Mouse (Mus musculus) embryonic facial prominence, embryonic 12.5 days (tissue): ENCODE measurements at regions not wholly inside any gene's neighbourhood (a gene's known extent, or its start where the extent isn't known, plus 50 kb on each side); places are given as distances from the start of the nearest gene placed in this dataset.

Experiments
- ATAC-seq: fragments of 200-750 bp; cut with Nextera tagmentation; 2 replicates; pipeline ENCODE4 v1.8.0; 2017; ENCODE audit not compliant: insufficient number of reproducible peaks, insufficient read depth, low FRiP score, low TSS enrichment
- H3K27ac ChIP-seq: fragments of 300-500 bp; sonication (generic); 2 replicates; pipeline ENCODE4 v1.5.1; 2016; ENCODE audit warnings: mild to moderate bottlenecking
- H3K27me3 ChIP-seq: fragments of 300-500 bp; sonication (generic); 2 replicates; pipeline ENCODE4 v1.6.1; 2016; ENCODE audit warnings: mild to moderate bottlenecking, moderate library complexity
- H3K36me3 ChIP-seq: fragments of 300-500 bp; sonication (generic); 2 replicates; pipeline ENCODE4 v1.6.1; 2016; ENCODE audit warnings: mild to moderate bottlenecking
- H3K4me1 ChIP-seq: fragments of 300-500 bp; sonication (generic); 2 replicates; pipeline ENCODE4 v1.6.1; 2016
- H3K4me2 ChIP-seq: fragments of 300-500 bp; sonication (generic); replicated peaks from 2 replicates; pipeline ENCODE4 v1.6.1; 2016; ENCODE audit warnings: mild to moderate bottlenecking, moderate library complexity
- H3K4me3 ChIP-seq: fragments of 300-500 bp; sonication (generic); 2 replicates; pipeline ENCODE4 v1.5.1; 2016; ENCODE audit warnings: mild to moderate bottlenecking
- H3K9ac ChIP-seq: fragments of 300-500 bp; sonication (generic); 2 replicates; pipeline ENCODE4 v1.6.1; 2016; ENCODE audit warnings: mild to moderate bottlenecking, moderate library complexity
- H3K9me3 ChIP-seq: fragments of 300-500 bp; sonication (generic); 2 replicates; pipeline ENCODE4 v1.6.1; 2016; ENCODE audit warnings: mild to moderate bottlenecking, moderate library complexity
- WGBS: fragments of 180-500 bp; shearing (Covaris S2); methylation state at CpG from one replicate; pipeline ENCODE4 v1.1.7; 2016; 5-methylcytosine and 5-hydroxymethylcytosine counted together

- Histone ChIP-seq H3K36me3 (no peaks in the 10 kb centered on the region), H3K27me3 (no peaks in the 10 kb centered on the region), H3K9me3 (no peaks in the 10 kb centered on the region), H3K4me2 (no peak overlapping the region), H3K4me1 (no peaks in the 10 kb centered on the region), H3K4me3 (no peak overlapping the region), H3K27ac (no peak overlapping the region), H3K9ac (no peak overlapping the region)
- ATAC-seq: no peak
- WGBS: 45% methylated on average over 2 of the region's 2 CpGs
These were observed 62.5 kb downstream of the Rad51ap2 start for GRCm38 (mm10) chr12:11518379-11518778.

DNA sequence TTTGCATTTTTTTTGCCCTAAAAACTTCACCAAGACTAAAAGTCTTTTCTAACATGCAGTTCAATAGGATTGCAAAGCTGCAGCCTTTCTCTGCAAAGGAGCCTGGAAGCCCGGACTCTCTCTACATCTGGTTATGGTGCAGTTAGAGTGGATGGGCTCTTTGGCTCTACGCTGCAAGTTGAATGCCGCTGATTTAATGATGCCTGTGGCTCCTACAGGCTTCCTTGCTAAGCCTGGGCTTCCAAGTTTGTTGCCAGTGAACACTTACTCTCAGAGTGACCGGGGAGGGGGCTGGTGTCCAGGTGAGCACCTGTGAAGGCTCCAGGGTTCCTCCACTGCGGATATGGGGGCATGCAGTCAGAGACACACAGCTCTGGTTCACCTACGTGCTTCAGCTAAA is 107.0 kb downstream of the Rad51ap2 start:
- Histone ChIP-seq H3K4me1 (no peaks in the 10 kb centered on the region), H3K27me3 (no peaks in the 10 kb centered on the region), H3K27ac (no peak overlapping the region), H3K9me3 (no peaks in the 10 kb centered on the region), H3K36me3 (no peaks in the 10 kb centered on the region), H3K9ac (no peak overlapping the region), H3K4me3 (no peak overlapping the region), H3K4me2 (no peak overlapping the region)
- WGBS: 82% methylated on average over 6 of the region's 6 CpGs
- no peak for ATAC-seq

DNA sequence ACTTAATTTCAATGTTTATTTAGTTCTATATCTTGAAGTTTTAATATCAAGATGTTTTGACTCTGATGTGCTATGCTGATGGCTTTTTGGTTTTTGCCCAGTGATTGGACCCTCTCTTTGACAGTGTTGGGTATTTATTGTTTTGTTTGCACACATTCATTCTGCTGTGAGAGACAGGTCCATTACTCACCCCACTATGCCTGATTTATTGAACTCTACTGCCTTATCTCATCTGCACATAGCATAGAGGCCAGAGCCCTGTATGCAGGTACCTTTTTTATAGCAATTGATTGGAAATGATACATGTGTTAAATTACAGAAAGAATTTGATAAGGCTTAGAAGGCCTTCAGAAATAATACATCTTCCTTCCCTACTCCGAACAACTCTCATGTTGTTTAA is 114.3 kb downstream of the Rad51ap2 start:
- H3K27me3 ChIP-seq: no peaks in the 10 kb centered on the region
- ATAC-seq: no peak
- no peak overlapping the region for H3K9ac ChIP-seq
- no peak overlapping the region for H3K27ac ChIP-seq
- H3K4me1 ChIP-seq: no peaks in the 10 kb centered on the region
- no peaks in the 10 kb centered on the region for H3K9me3 ChIP-seq
- 93% methylated on average over 1 of the region's 1 CpGs for WGBS
- no peaks in the 10 kb centered on the region for H3K36me3 ChIP-seq
- H3K4me3 ChIP-seq: no peak overlapping the region
- no peak overlapping the region for H3K4me2 ChIP-seq

GRCm38 (mm10) chr12:11603946-11604345 is 148.1 kb downstream of the Rad51ap2 start:
- H3K9me3 ChIP-seq: no peaks in the 10 kb centered on the region
- no peaks in the 10 kb centered on the region for H3K4me1 ChIP-seq
- no peaks in the 10 kb centered on the region for H3K36me3 ChIP-seq
- ATAC-seq: no peak
- 67% methylated on average over 2 of the region's 2 CpGs for WGBS
- no peaks in the 10 kb centered on the region for H3K27me3 ChIP-seq
- H3K27ac ChIP-seq: no peak overlapping the region
- no peak overlapping the region for H3K4me3 ChIP-seq
- H3K9ac ChIP-seq: no peak overlapping the region
- no peak overlapping the region for H3K4me2 ChIP-seq

GRCm38 (mm10) chr12:11608733-11609132 is 152.9 kb downstream of the Rad51ap2 start:
- H3K9ac ChIP-seq: no peak overlapping the region
- no peak for ATAC-seq
- no peaks in the 10 kb centered on the region for H3K9me3 ChIP-seq
- no peak overlapping the region for H3K4me2 ChIP-seq
- no peak overlapping the region for H3K27ac ChIP-seq
- no peaks in the 10 kb centered on the region for H3K36me3 ChIP-seq
- no peaks in the 10 kb centered on the region for H3K4me1 ChIP-seq
- no peaks in the 10 kb centered on the region for H3K27me3 ChIP-seq
- H3K4me3 ChIP-seq: no peak overlapping the region

DNA sequence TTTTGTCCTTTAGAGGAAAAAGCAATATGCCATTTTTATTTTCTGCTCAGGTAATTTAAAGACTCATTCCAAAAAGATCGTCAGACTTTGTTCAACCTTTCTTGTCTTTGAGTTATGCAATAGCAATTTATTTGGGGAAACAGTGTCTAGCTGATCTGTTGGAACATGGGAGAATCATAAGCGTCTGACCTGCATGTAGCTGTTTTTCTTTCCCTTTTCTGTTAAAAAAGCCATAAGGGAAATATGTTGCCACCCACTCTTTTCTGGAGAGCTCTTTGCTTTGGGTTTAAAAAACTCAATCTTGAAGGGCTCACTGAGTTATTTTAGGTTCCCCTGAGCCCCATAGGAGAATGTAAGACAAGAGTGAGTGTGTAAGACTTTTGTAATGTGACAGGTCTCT is 155.8 kb downstream of the Rad51ap2 start:
- H3K27ac ChIP-seq: no peak overlapping the region
- no peaks in the 10 kb centered on the region for H3K27me3 ChIP-seq
- WGBS: 89% methylated on average over 2 of the region's 2 CpGs
- no peaks in the 10 kb centered on the region for H3K4me1 ChIP-seq
- H3K9ac ChIP-seq: no peak overlapping the region
- H3K36me3 ChIP-seq: no peaks in the 10 kb centered on the region
- no peak overlapping the region for H3K4me2 ChIP-seq
- ATAC-seq: no peak
- H3K4me3 ChIP-seq: no peak overlapping the region
- no peaks in the 10 kb centered on the region for H3K9me3 ChIP-seq

- 76% methylated on average over 2 of the region's 2 CpGs for WGBS
- no peak for ATAC-seq
- Histone ChIP-seq H3K36me3 (no peaks in the 10 kb centered on the region), H3K27ac (no peak overlapping the region), H3K9me3 (no peaks in the 10 kb centered on the region), H3K4me1 (no peaks in the 10 kb centered on the region), H3K27me3 (no peaks in the 10 kb centered on the region), H3K4me2 (no peak overlapping the region), H3K4me3 (no peak overlapping the region), H3K9ac (no peak overlapping the region)
These were observed 159.4 kb downstream of the Rad51ap2 start for GRCm38 (mm10) chr12:11615237-11615636.

DNA sequence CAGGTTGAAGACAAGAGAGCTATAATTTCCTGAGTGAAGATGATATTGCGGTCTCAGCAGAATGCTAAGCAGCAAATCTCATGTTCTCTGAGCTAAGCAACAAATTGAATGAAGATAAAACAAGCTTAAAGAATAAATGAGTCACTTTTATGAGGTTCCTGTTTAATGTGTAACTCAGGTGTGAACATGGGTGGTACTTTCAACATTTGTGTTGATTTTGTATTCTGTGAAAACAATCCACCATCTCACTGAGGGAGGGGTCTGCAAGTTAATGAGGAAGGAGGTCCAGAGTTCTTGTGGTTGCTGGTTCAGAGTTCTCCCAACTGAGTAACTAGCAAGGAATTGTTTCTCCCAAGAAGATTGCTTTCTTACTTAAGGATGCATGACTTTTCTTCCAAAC is 167.7 kb downstream of the Rad51ap2 start:
- Histone ChIP-seq H3K4me3 (no peak overlapping the region), H3K9ac (no peak overlapping the region), H3K36me3 (no peaks in the 10 kb centered on the region), H3K9me3 (no peaks in the 10 kb centered on the region), H3K27ac (no peak overlapping the region), H3K27me3 (no peaks in the 10 kb centered on the region), H3K4me2 (no peak overlapping the region), H3K4me1 (no peaks in the 10 kb centered on the region)
- WGBS: 86% methylated on average over 1 of the region's 1 CpGs
- ATAC-seq: no peak

DNA sequence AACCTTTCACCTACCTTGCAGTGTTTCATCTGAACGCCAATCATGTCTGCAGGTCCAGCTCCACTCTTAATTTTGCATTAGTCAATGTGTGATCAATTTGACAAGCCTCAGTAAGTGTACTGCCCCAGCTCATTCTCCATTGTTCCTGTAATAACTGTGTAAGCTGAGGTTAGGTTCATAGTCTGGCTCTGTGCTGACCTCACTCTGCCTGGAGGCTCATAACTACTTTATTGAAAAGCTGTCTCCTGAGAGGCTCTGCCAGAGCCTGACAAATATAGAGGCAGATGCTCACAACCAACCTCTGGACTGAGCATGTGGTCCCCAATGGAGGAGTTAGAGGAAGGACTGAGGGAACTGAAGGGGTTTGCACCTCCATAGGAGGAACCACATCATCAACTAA is 174.3 kb downstream of the Rad51ap2 start:
- no peaks in the 10 kb centered on the region for H3K4me1 ChIP-seq
- H3K9ac ChIP-seq: no peak overlapping the region
- H3K36me3 ChIP-seq: no peaks in the 10 kb centered on the region
- H3K27ac ChIP-seq: no peak overlapping the region
- no peak overlapping the region for H3K4me3 ChIP-seq
- no peak overlapping the region for H3K4me2 ChIP-seq
- H3K9me3 ChIP-seq: no peaks in the 10 kb centered on the region
- no peaks in the 10 kb centered on the region for H3K27me3 ChIP-seq
- WGBS: 78% methylated on average over 1 of the region's 1 CpGs
- ATAC-seq: no peak

DNA sequence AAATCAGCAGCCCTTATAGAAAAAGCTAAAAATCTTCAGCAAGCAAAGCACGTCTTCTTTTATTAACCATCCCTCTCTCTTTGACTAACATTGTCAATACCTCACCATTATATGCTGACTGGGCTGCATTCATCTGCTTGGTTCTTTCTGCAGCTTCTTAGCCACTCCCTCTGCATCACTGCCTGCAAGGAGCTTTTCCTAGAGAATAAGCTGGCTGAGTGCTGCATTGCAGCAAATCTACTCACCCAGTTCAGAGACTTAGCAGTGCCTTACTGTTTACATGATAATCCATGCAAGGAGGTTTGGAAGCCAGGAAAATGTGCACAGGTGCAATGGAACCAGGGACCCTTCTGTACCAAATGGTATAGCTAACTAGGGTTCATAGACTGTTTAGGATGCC is 175.9 kb downstream of the Rad51ap2 start:
- no peak overlapping the region for H3K4me2 ChIP-seq
- no peaks in the 10 kb centered on the region for H3K27me3 ChIP-seq
- H3K4me1 ChIP-seq: no peaks in the 10 kb centered on the region
- no peak overlapping the region for H3K27ac ChIP-seq
- ATAC-seq: no peak
- H3K9ac ChIP-seq: no peak overlapping the region
- 87% methylated on average over 1 of the region's 1 CpGs for WGBS
- no peaks in the 10 kb centered on the region for H3K9me3 ChIP-seq
- H3K4me3 ChIP-seq: no peak overlapping the region
- H3K36me3 ChIP-seq: no peaks in the 10 kb centered on the region

DNA sequence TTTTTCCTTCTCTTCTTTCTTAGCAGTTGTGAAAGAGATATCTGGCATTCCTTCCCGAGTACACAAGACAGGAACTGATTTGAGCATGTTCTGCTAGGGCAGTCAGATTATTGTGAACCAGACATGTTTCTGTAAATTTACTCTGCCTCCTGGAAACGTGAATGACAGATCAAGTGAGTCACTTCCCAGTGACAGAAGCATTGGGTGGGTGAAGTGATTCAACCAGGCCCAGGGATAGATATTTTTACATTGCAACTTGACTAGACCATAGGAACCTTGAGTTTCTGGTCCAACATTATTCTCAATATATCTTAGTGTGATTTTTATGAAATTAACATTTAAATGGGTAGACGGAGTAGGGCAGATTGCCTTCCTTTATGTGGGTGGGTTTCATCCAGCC is 217.4 kb downstream of the Rad51ap2 start:
- no peak overlapping the region for H3K9ac ChIP-seq
- H3K36me3 ChIP-seq: no peaks in the 10 kb centered on the region
- 67% methylated on average over 3 of the region's 3 CpGs for WGBS
- no peaks in the 10 kb centered on the region for H3K27me3 ChIP-seq
- ATAC-seq: no peak
- no peak overlapping the region for H3K4me3 ChIP-seq
- no peak overlapping the region for H3K27ac ChIP-seq
- H3K4me1 ChIP-seq: no peaks in the 10 kb centered on the region
- no peaks in the 10 kb centered on the region for H3K9me3 ChIP-seq
- H3K4me2 ChIP-seq: no peak overlapping the region

DNA sequence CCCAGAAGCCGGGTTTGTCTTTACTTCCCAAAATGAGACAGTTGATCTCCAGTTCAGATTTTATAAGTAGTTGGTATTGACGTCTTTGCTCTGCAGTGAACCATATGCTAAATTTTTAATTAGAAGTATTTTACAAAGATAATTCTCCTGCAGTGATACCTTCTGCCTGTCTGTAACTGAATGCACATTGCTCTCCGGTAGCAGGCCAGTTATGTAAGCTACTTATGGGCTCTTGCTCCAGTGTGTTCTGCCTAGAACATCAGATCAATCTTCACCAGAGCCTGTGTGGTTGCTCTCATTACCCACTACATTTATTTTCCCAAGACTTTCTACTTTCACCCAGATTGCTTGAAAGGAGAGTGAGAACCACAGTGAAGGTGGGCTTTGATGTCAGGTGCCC is 238.9 kb downstream of the Rad51ap2 start:
- Histone ChIP-seq H3K9me3 (no peaks in the 10 kb centered on the region), H3K4me1 (no peaks in the 10 kb centered on the region), H3K9ac (no peak overlapping the region), H3K4me3 (no peak overlapping the region), H3K4me2 (no peak overlapping the region), H3K27ac (no peak overlapping the region), H3K36me3 (no peaks in the 10 kb centered on the region), H3K27me3 (no peaks in the 10 kb centered on the region)
- WGBS: 83% methylated on average over 3 of the region's 3 CpGs
- ATAC-seq: no peak

DNA sequence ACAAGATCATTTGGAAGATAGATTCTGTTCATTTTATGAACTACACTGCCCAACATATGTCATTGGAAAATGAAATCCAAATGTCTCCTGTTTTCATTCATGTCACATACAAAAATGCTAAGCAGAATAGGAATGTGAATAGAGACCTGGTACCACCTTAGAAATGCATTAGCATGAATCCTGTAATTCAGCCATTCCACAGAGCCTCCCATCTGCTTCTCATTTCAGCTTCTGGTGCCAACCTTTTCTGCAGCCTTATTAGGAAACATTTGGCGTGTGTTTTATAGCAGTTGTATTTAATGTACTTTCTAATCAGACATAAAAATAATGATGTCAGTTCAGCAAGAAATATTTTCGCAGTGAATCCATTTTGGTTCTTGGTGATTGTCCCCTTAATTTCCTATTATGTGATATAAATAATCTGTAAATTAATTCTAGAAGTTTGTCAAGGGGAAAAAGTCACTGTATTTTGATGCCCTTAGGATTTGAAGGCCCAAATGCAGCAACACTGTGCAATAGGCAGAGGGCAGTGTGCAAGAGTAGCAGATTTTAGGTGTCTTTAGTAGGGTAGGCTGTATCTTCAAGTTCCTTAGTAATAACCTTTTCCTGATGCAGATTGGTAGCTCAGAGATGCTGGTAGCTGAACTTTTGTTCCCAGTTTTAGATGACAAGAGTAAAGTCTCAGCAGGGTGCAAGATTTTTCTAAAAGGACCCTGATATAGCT is 253.2 kb downstream of the Rad51ap2 start:
- no peak overlapping the region for H3K4me3 ChIP-seq
- H3K9ac ChIP-seq: no peak overlapping the region
- 51% methylated on average over 2 of the region's 2 CpGs for WGBS
- no peaks in the 10 kb centered on the region for H3K9me3 ChIP-seq
- no peak for ATAC-seq
- no peaks in the 10 kb centered on the region for H3K27me3 ChIP-seq
- H3K36me3 ChIP-seq: no peaks in the 10 kb centered on the region
- H3K4me1 ChIP-seq: no peaks in the 10 kb centered on the region
- no peak overlapping the region for H3K4me2 ChIP-seq
- no peak overlapping the region for H3K27ac ChIP-seq
